8 mouse cellular contexts compared by ENCODE assay signal in genomic region chr4:129913761-129914644, GRCm38 (mm10). TPM values are rescaled to one million over a fixed set of nuclear protein-coding genes. Genes with fewer than 3 reads are reported as not detected.
A peak's percentile ranks its signal among the peaks of the same experiment; 100 is the strongest.
DNase-seq lines count a peak whose midpoint lies in the region; ATAC-seq lines count a peak whose summit lies in the region.

No protein-coding gene starts in this region.

- 12% methylated on average over 16 of the region's 16 CpGs for WGBS in limb, embryonic 12.5 days
- whole genome bisulfite sequencing in midbrain, embryonic 14.5 days, result 19% methylated on average over 16 of the region's 16 CpGs

- intact Hi-C loops in gastrocnemius, postnatal 36 days (cut with DNase I), result no loop called here

- H3K36me3 ChIP-seq in limb, embryonic 12.5 days, result no peaks in the 10 kb centered on the region
- H3K36me3 ChIP-seq in midbrain, embryonic 14.5 days (ENCODE audit: control insufficient read depth, insufficient read depth, low read length), result no peaks in the 10 kb centered on the region

- peak overlapping the region; percentile 27 for H3K4me2 ChIP-seq in limb, embryonic 12.5 days
- H3K4me2 ChIP-seq in midbrain, embryonic 14.5 days (ENCODE audit: low read length), result no peak overlapping the region

- no peak overlapping the region for H3K27ac ChIP-seq in limb, embryonic 12.5 days
- H3K27ac ChIP-seq in midbrain, embryonic 14.5 days (replicated peaks; ENCODE audit: low read depth, low read length), result peak overlapping the region; percentile 32

- no peak overlapping the region for H3K9ac ChIP-seq in limb, embryonic 12.5 days (replicated peaks)
- 0 out of 2 replicates have a peak overlapping the region, but pooled peaks have one; percentile 0 for H3K9ac ChIP-seq in midbrain, embryonic 14.5 days (replicated peaks; ENCODE audit: low read length)

- ATAC-seq in granulocyte monocyte progenitor cell, adult 5-6 weeks (replicated peaks; ENCODE audit: poor library complexity, severe bottlenecking), result peak; percentile 74
- no peak for ATAC-seq in limb, embryonic 12.5 days (ENCODE audit: insufficient number of reproducible peaks, insufficient read depth, low FRiP score, low TSS enrichment, low read depth)
- ATAC-seq in midbrain, embryonic 14.5 days (ENCODE audit: low FRiP score, low TSS enrichment), result no peak
- no peak for ATAC-seq in erythroid progenitor cell, adult 5-6 weeks (replicated peaks; ENCODE audit: low FRiP score, poor library complexity, severe bottlenecking)

- H3K4me3 ChIP-seq in limb, embryonic 12.5 days (replicated peaks), result no peak overlapping the region
- no peak overlapping the region for H3K4me3 ChIP-seq in midbrain, embryonic 14.5 days (replicated peaks; ENCODE audit: low read depth, low read length)

- H3K4me1 ChIP-seq in limb, embryonic 12.5 days (replicated peaks), result peaks cover 26% of the 10 kb centered on the region
- peaks cover 7% of the 10 kb centered on the region for H3K4me1 ChIP-seq in midbrain, embryonic 14.5 days (ENCODE audit: control insufficient read depth, insufficient read depth, low read length)

- peaks cover 16% of the 10 kb centered on the region; the same call in 1 of the 2 replicates for H3K27me3 ChIP-seq in limb, embryonic 12.5 days
- no peaks in the 10 kb centered on the region for H3K27me3 ChIP-seq in midbrain, embryonic 14.5 days (ENCODE audit: control insufficient read depth, insufficient read depth, low read length)

- H3K9me3 ChIP-seq in limb, embryonic 12.5 days, result no peaks in the 10 kb centered on the region
- no peaks in the 10 kb centered on the region for H3K9me3 ChIP-seq in midbrain, embryonic 14.5 days (ENCODE audit: control insufficient read depth, low read length)

- peak; percentile 93 for DNase-seq in heart, adult 11 months
- no peak for DNase-seq in heart, adult 9 months (ENCODE audit: low spot score in 2 of 2)
- peak; percentile 11 for DNase-seq in MN1 (ENCODE audit: low spot score)
- DNase-seq in midbrain, embryonic 14.5 days, result peak; percentile 45
- DNase-seq in gastrocnemius, postnatal 36 days, result no peak

RNA-seq across cellular contexts. Expression of gene Spocd1, which starts 15.0 kb away (rescaled TPM):
- total RNA-seq in granulocyte monocyte progenitor cell, adult 5-6 weeks (2014; fragmentation: Nextera tagmentation), result 1.4 TPM in 1 of 2 replicates, not detected in the other
- not detected in 2 replicates for total RNA-seq in granulocyte monocyte progenitor cell, adult 5-6 weeks (2017)
- polyA plus RNA-seq in limb, embryonic 12.5 days (2016; fragmentation: Nextera tagmentation; extraction: Ambion mirVana), result not detected in 2 replicates
- 0.16 TPM in 1 of 2 replicates, not detected in the other for polyA plus RNA-seq in midbrain, embryonic 14.5 days (2014; fragmentation: Nextera tagmentation; extraction: Ambion mirVana)
- total RNA-seq in erythroid progenitor cell, adult 5-6 weeks (2015; ENCODE audit: low replicate concordance), result 0.36 TPM in 1 of 2 replicates, not detected in the other
- total RNA-seq in erythroid progenitor cell, adult 5-6 weeks (2017; ENCODE audit: low replicate concordance), result not detected in 2 replicates
- total RNA-seq in gastrocnemius, postnatal 36 days (2021), result not detected

Comparison
In these comparisons a context has a peak if more than half of its experiments do, and no peak if none do; other contexts are left out.
1. DNase-seq: peak in heart, adult 11 months (single experiment), MN1 (single experiment) and midbrain, embryonic 14.5 days (single experiment); none in heart, adult 9 months (0 of 2) and gastrocnemius, postnatal 36 days (0 of 2).